Mouse (Mus musculus): ENCODE data around the gene Spp1.

GRCm38 (mm10) chr5:104449491-104449890 is 14.6 kb downstream of the Spp1 start:
- no peak for TF ChIP-seq POLR2A (IDR thresholded peaks at IDR 0.05; ENCODE audit: insufficient read depth, low read depth, low read length)
- TF ChIP-seq CTCF (IDR thresholded peaks at IDR 0.05), result no peak

Measured in heart, adult 2 months (tissue).